Mouse (Mus musculus) heart, embryonic 16.5 days (tissue): ENCODE measurements around the gene Ktn1. TPM values are rescaled to one million over a fixed set of nuclear protein-coding genes. Genes with fewer than 3 reads are reported as not detected.

Source experiments
- ATAC-seq: fragments of 200-750 bp; cut with Nextera tagmentation; replicated peaks from 2 replicates; pipeline ENCODE4 v1.8.0; 2017; ENCODE audit warnings: moderate number of reproducible peaks; ENCODE audit not compliant: insufficient read depth, low FRiP score; ENCODE audit errors: extremely low read depth
- H3K27ac ChIP-seq: fragments of 300-500 bp; sonication (generic); 2 replicates; pipeline ENCODE4 v1.5.1; 2014; ENCODE audit warnings: mild to moderate bottlenecking, low read length, control low read depth, moderate library complexity
- H3K27me3 ChIP-seq: fragments of 300-500 bp; sonication (generic); 2 replicates; pipeline ENCODE4 v1.6.1; 2014; ENCODE audit warnings: low read length, mixed read lengths; ENCODE audit not compliant: control insufficient read depth, insufficient read depth
- H3K36me3 ChIP-seq: fragments of 300-500 bp; sonication (generic); 2 replicates; pipeline ENCODE4 v1.6.1; 2014; ENCODE audit not compliant: control insufficient read depth, insufficient read depth
- H3K4me1 ChIP-seq: fragments of 300-500 bp; sonication (generic); 2 replicates; pipeline ENCODE4 v1.6.1; 2014; ENCODE audit warnings: low read length, mixed read lengths; ENCODE audit not compliant: control insufficient read depth, insufficient read depth
- H3K4me2 ChIP-seq: fragments of 300-500 bp; sonication (generic); 2 replicates; pipeline ENCODE4 v1.6.1; 2014; ENCODE audit warnings: low read depth, mild to moderate bottlenecking, control low read depth, low read length
- H3K4me3 ChIP-seq: fragments of 300-500 bp; sonication (generic); 2 replicates; pipeline ENCODE4 v1.5.1; 2014; ENCODE audit warnings: mild to moderate bottlenecking, control low read depth, low read length
- H3K9ac ChIP-seq: fragments of 300-500 bp; sonication (generic); 2 replicates; pipeline ENCODE4 v1.6.1; 2014; ENCODE audit warnings: low read length, control low read depth
- H3K9me3 ChIP-seq: fragments of 300-500 bp; sonication (generic); replicated peaks from 2 replicates; pipeline ENCODE4 v1.6.1; 2016; ENCODE audit warnings: low read length; ENCODE audit not compliant: control insufficient read depth
- WGBS: fragments of 180-500 bp; shearing (Covaris S2); extraction: QIAGEN DNeasy Blood & Tissue Kit; methylation state at CpG from one replicate; pipeline ENCODE4 v1.1.7; 2014; 5-methylcytosine and 5-hydroxymethylcytosine counted together
- polyA plus RNA-seq: library from polyadenylated mRNA; unstranded; fragments of >200 nt; fragmentation: Nextera tagmentation; extraction: Ambion mirVana; gene quantifications from 2 replicates; pipeline ENCODE4 v1.2.1, GENCODE M21; 2015

The Ktn1 gene
- polyA plus RNA-seq, 1 experiment from 2014 or later = 66.6 TPM

GRCm38 (mm10) chr14:47756411-47757065 is 108.3 kb downstream of the Ktn1 start:
- no peaks in the 10 kb centered on the region for H3K9me3 ChIP-seq
- H3K27me3 ChIP-seq = no peaks in the 10 kb centered on the region
- no peak overlapping the region for H3K4me3 ChIP-seq
- H3K9ac ChIP-seq = no peak overlapping the region
- no peak overlapping the region for H3K4me2 ChIP-seq
- H3K27ac ChIP-seq = no peak overlapping the region
- no peaks in the 10 kb centered on the region for H3K36me3 ChIP-seq
- no peaks in the 10 kb centered on the region for H3K4me1 ChIP-seq
- no peak for ATAC-seq
- 77% methylated on average over 9 of the region's 9 CpGs for WGBS

GRCm38 (mm10) chr14:47765192-47765591 is 116.9 kb downstream of the Ktn1 start:
- Histone ChIP-seq H3K4me2 (no peak overlapping the region), H3K4me3 (no peak overlapping the region), H3K27me3 (no peaks in the 10 kb centered on the region), H3K9ac (no peak overlapping the region), H3K27ac (no peak overlapping the region), H3K4me1 (no peaks in the 10 kb centered on the region), H3K9me3 (no peaks in the 10 kb centered on the region), H3K36me3 (no peaks in the 10 kb centered on the region)
- ATAC-seq = no peak
- WGBS = 69% methylated on average over 6 of the region's 6 CpGs

- ATAC-seq = no peak
- Histone ChIP-seq H3K4me2 (no peak overlapping the region), H3K9ac (no peak overlapping the region), H3K27me3 (no peaks in the 10 kb centered on the region), H3K4me3 (no peak overlapping the region), H3K27ac (no peak overlapping the region), H3K4me1 (no peaks in the 10 kb centered on the region), H3K36me3 (no peaks in the 10 kb centered on the region), H3K9me3 (no peaks in the 10 kb centered on the region)
- 70% methylated on average over 3 of the region's 3 CpGs for WGBS
These were observed 117.5 kb downstream of the Ktn1 start for GRCm38 (mm10) chr14:47765796-47766195.

- Histone ChIP-seq H3K4me1 (no peaks in the 10 kb centered on the region), H3K4me3 (no peak overlapping the region), H3K36me3 (no peaks in the 10 kb centered on the region), H3K27me3 (no peaks in the 10 kb centered on the region), H3K4me2 (no peak overlapping the region), H3K9ac (no peak overlapping the region), H3K27ac (no peak overlapping the region), H3K9me3 (no peaks in the 10 kb centered on the region)
- ATAC-seq = no peak
- WGBS = 61% methylated on average over 2 of the region's 2 CpGs
These were observed 118.1 kb downstream of the Ktn1 start for GRCm38 (mm10) chr14:47766373-47766772.

GRCm38 (mm10) chr14:47771496-47771895 is 123.2 kb downstream of the Ktn1 start:
- H3K27me3 ChIP-seq = no peaks in the 10 kb centered on the region
- WGBS = 84% methylated on average over 4 of the region's 4 CpGs
- no peak for ATAC-seq
- H3K36me3 ChIP-seq = no peaks in the 10 kb centered on the region
- no peak overlapping the region for H3K4me2 ChIP-seq
- H3K9ac ChIP-seq = no peak overlapping the region
- no peaks in the 10 kb centered on the region for H3K4me1 ChIP-seq
- H3K4me3 ChIP-seq = no peak overlapping the region
- H3K9me3 ChIP-seq = no peaks in the 10 kb centered on the region
- no peak overlapping the region for H3K27ac ChIP-seq

- Histone ChIP-seq H3K27ac (no peak overlapping the region), H3K4me1 (no peaks in the 10 kb centered on the region), H3K4me3 (no peak overlapping the region), H3K4me2 (no peak overlapping the region), H3K9me3 (no peaks in the 10 kb centered on the region), H3K9ac (no peak overlapping the region), H3K36me3 (no peaks in the 10 kb centered on the region), H3K27me3 (no peaks in the 10 kb centered on the region)
- ATAC-seq = no peak
- WGBS = 87% methylated on average over 3 of the region's 3 CpGs
These were observed 127.3 kb downstream of the Ktn1 start for GRCm38 (mm10) chr14:47775543-47775942.

- no peak for ATAC-seq
- Histone ChIP-seq H3K9me3 (no peaks in the 10 kb centered on the region), H3K27me3 (no peaks in the 10 kb centered on the region), H3K4me2 (no peak overlapping the region), H3K4me3 (no peak overlapping the region), H3K9ac (no peak overlapping the region), H3K36me3 (no peaks in the 10 kb centered on the region), H3K27ac (no peak overlapping the region), H3K4me1 (no peaks in the 10 kb centered on the region)
- 77% methylated on average over 6 of the region's 6 CpGs for WGBS
These were observed 128.2 kb downstream of the Ktn1 start for GRCm38 (mm10) chr14:47776260-47777035.

- H3K4me3 ChIP-seq = no peak overlapping the region
- ATAC-seq = no peak
- no peak overlapping the region for H3K9ac ChIP-seq
- no peaks in the 10 kb centered on the region for H3K4me1 ChIP-seq
- no peaks in the 10 kb centered on the region for H3K36me3 ChIP-seq
- 54% methylated on average over 4 of the region's 4 CpGs for WGBS
- no peak overlapping the region for H3K27ac ChIP-seq
- peaks cover 6% of the 10 kb centered on the region for H3K9me3 ChIP-seq
- H3K4me2 ChIP-seq = no peak overlapping the region
- H3K27me3 ChIP-seq = 0 out of 2 replicates have a peak, but pooled peaks cover 2% of the 10 kb centered on the region
These were observed 137.9 kb downstream of the Ktn1 start for GRCm38 (mm10) chr14:47786112-47786511.
